Mouse (Mus musculus) yolk sac, embryonic 10.5 days (tissue): ENCODE data around the gene Cacna1g.
A peak's percentile ranks its signal among the peaks of the same experiment; 100 is the strongest.

Experiments used
- DNase-seq: peaks from one replicate; pipeline ENCODE4 v3.0.0-alpha.2; 2017; ENCODE audit warnings: low spot score

Gene Cacna1g

DNA sequence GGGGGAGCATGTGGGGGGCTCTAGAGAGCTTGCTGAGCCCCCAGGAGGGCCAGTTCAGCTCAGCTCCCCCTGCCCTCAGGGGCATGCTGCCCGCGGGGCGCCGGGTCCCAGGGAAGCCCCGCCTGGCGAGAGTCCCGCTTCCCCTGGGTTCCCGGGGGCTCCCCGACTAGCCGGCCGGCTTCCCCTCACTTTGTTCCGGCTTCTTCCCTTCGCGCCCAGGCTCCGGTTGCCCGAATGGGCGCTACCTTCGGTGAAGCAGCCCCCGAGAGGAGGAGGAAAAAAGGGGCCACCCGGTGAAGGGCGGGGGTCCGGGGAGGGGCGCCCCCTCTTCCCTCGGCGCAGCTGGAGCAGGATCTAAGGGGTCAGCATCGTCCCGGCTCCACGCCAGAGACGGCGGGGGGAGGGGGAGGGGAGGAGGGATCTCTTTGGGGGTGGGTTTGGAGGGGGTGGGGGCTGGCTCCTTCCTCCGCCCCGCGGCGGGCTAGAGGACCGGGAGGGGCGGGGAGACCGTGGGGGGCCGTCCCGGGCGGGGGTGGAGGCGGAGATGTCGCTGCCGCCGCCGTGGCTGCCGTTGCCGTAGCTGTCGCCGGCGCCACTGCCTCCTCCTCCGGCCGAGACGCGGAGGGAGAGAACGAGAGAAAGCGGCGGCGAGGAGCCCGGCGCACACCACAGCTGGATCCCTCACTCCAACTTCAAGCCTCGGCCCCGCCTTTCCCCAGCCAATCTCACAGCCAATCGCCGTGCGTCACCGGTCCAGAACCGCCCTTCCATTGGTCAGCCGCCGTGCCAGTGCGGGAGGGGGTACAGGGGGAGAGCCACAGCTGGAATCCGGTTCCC lies at the start of gene Cacna1g:
Cacna1g (minus strand) TSS at position 492 of the 837 bp plus-strand sequence.
- peak; percentile 83 for DNase-seq

DNA sequence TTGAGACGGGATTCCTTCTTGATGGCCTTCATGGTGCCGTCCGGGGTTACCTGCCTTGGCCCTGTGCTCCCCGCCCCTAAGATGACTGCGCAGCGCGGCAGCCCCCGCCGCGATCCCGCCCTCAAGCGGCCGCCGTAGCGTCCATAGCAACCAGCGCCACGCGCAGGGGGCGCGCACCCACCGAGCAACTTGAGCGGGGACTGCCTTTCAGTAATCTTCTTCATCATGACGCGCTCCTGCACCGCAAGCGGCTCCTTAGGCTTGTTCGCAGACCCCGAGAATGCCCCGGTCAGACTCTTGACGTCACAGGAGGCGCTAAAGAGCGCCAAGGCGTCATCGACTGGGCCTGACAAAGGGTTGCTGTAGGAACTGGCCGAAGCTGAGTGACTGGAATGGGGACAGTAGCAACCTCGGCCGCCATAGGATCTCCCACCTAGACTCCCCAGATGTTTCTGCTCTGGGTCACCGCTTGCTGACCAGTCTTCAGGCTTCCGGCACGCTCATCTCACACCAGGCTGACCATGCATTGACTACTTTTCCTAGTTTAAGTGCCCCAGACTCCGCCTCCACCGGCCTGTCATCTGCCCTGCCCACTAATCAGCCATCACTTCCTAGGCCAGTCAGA lies 47.3 kb upstream of the Cacna1g start, which contains the start of gene Mycbpap:
Mycbpap (minus strand) TSS at position 524 of the 625 bp plus-strand sequence.
- DNase-seq, result peak; percentile 77

DNA sequence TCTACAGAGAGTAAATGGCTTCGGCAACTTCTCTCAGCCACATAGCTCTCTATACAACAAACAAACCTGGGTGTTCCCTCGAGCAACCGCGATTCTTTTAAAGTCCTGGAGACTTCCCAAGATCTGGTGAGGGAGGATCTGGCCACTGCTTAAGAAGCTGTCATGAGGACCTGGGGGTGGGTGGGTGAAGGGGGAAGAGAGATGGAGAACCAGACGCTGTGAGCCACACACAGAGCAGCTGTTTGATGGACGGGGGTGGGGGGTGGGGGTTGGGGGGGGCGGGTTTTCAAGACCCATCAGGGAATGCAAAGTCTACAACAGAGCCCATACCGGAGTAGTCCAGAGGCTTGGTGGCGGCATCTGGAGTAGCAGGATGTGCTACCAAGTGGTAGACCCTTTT lies 39.5 kb upstream of the Cacna1g start:
- no peak for DNase-seq

DNA sequence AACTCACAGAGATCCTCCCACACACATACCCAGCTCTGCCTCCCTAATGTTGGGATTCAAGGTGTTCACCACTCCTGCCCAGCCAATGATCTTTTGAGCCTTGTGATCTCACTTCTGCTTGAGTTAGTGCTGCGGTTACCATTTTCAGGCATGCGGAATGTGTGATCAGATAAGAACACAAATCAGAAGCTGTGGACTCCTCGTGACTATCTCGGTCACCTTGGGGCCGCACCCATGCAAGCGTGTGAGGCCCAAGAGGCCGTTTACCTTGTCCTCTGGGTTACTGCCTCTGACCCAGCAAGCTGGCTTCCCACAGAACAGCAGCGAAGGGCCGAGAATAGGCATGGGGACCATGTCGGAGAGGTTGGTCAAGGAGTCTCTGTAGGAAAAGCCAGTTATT lies 35.0 kb upstream of the Cacna1g start:
- peak; percentile 64 for DNase-seq

DNA sequence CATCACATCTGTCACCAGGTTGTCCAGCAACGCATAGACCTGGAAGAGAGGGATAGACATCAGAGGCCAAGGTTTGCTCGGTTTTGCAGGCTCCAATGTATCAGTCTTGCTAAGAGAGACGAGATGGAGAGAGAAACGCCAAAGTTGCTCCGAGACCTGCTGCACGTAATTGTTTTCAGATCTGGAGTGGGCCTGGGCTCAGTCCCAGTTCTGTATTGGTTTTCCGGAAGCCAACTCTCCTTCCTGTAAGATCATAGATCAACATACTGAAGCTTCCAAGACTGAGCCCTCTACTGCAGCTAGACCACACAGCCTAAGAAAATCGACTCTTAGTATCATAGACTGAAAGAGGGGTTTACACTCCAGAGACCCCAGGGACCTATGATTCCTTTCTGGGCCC lies 27.5 kb upstream of the Cacna1g start:
- DNase-seq, result no peak

DNA sequence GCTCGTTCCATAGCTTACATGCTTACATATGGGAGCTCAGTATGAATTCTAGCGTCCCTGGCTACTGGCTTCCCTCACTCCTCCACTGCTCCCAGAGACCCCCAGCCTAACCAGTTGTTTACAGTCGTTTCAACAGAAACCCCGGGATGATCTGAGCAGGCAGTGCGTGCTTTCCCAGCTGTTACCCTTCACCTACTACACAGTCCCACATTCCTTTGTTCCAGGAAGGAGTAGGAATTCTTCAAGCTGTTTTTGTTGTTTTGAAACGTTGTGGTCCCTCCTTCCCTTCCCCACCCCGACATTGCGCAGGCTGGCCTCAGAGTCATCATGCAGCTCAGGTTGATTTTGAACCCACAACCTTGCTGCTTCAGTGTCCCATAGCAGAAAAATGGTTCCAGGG lies 26.4 kb upstream of the Cacna1g start:
- no peak for DNase-seq

DNA sequence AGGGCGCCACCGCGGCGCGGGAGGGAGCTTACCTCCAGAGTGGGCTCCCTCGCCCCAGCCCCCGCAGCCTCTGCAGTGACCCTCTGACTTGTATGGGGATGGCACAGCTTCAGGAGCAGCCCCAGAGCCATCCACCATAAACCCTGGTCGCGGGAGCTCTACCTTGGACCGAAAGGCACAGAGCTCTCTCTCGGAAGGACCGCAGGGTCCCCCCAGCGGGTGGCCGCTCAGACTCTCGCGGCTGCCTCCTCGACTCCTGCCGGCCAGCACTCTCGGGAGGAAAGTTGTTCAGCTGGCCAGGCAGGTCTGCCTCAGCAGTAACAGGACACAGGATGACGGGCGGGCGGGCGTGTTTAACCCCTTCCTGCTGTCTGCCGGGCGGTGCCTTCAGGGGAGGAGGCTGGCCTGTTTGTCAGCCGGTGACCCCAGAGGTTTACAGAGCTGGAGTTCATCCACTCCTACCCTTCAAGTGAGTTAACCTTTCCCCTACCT lies 25.7 kb upstream of the Cacna1g start, which contains the start of gene Epn3:
Epn3 (minus strand) TSS at position 314 of the 492 bp plus-strand sequence.
- peak; percentile 55 for DNase-seq

DNA sequence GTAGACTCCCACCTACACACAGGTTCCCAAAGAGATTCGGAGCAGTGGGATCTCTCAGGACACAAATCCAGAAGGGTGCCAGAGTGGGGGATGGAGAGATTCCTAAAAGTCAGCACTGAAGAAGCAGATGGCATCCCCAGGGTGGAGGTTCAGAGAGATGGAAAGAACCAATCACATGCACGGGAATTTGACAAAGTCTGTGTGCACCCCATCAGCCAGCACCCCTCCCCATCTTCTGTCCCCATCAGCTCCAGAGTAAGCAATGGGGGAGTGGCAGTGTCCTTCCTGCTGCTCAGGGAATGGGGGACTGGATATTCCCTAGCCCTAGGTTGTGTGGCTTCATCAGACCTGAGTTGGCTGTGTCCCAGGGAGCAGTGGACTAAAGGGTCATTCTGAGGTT lies 25.0 kb upstream of the Cacna1g start:
- no peak for DNase-seq

DNA sequence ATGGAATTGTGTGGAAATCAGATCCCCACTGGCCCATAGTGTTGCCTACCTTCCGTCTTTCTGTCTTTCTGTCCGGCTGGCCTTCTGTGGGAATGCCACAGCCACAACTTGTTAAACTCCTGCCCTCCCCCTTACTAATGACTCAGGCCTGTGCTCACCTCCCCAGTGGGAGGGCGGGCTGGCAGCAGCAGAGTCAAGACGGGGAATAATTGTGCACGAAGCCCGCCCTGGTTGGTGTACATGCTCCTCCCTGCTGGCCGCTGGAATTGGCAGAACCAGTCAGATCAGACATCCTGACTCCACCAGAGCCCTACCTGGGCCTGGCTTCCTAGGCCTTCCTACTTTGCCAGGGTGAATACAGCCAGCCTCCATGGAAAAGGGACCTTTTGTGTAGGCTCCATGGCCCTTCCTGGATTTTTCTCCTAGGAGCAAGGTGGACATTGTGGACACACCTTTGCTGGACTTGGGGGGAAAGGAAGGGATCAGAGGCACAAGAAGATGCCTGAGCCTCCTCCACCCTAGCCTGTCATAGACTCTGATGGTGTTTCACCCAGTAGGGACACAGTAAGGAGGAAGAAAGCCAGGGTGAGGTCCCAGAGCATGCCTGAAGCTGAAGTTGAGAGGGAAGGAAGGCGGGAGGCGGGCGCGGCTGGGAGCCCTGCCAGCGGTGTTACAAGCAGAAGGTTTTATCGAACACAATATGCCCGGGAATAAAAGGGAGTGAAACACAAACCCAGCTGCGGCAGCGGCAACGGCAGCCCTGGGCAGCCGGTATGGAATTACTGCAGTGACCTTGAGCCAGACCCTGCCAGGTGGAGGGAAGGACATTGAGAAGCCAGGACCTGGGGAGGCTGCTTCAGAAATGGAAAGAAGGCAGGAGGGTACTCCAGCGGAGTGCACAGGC lies 24.3 kb upstream of the Cacna1g start:
- DNase-seq, result no peak

DNA sequence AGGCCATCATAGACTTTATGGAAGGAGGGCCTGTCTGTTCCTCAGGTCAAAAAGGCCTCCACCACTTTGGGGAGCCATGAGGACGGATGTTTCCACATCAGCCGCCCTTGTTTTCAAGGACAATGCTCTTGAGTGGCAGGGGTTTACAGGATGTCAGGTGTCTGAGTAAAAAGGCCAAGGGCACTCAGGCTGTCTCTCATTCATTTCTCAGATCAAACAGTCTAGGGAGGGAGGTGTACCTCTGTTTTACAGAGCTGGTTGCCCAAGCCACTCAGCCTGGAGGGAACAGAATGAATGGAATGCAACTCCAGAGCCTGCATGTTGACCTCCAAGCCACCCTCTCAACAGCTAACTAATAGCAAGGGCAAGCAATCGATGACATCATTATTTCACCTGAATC lies 21.4 kb upstream of the Cacna1g start:
- DNase-seq, result no peak

DNA sequence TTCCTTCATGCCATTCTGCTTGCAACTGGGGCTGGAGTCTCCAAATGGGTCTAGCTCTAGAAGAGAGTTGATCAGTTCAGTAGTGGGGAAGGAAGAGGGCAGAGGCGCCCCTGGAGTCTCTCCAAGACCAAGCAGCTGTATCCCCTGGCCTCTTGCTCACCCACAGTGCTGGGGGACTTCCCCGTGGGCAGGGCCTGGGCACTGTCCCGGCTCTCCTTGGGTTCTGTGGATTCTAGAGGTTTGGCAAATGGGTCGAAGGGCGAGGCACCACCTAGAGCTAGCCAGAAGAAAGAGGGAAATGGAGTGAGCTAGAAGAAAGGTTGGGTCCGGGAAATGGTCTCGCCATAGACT lies 17.7 kb upstream of the Cacna1g start:
- no peak for DNase-seq

DNA sequence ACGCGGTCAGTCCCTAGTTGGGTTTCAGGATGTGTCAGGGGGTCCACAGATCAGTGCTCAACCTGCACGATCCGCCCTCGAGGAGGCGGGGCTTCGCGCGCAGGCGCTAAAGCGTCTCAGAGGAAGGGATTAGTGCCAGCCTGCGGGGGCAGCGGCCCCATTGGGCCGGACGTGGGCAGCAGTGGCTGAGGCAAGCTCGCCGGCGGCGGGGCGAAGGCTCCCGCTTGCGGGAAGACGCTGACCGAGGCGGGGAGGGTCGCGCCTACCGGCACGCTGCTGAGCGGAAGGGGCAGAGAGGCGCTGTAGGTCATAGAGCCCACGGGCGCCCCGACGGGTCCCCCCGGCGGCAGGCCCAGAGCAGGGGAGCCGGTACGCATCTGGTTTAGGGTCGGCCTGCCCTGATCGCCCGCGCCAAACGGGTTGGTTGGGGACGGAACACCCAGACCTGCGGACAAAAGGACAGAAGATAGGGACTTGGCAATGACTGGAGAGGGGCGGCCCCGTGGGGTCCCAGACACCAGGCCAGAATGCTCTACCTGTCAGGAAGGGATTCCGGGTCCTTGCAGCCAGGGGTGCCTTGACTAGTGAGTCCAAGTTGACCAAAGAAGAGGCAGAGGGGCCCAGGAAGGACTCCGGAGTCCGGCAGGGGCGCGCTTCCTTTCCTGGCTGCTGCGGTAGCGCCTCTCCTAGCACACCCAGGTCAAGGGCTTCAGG lies 17.2 kb upstream of the Cacna1g start:
- DNase-seq, result peak; percentile 51

DNA sequence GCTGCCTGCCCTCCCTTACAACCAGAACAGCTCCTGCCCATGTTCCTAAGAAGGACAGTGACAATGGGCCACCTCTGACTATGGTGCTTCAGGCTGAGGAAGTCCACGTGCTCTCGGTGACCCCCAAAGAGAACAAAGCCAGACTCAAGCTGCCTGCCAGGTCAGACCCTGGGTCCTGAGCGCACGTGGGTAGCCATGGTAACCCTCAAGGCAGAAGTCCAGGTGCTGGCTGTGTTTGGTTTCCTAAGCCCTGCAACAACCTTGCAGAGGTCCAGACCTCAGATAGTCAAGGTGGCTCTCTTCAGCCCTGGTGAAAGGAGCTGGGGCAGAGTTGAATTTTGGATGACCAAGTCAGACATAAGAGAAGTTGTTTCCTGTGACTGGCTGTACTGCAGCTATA lies 15.7 kb upstream of the Cacna1g start:
- DNase-seq, result no peak

DNA sequence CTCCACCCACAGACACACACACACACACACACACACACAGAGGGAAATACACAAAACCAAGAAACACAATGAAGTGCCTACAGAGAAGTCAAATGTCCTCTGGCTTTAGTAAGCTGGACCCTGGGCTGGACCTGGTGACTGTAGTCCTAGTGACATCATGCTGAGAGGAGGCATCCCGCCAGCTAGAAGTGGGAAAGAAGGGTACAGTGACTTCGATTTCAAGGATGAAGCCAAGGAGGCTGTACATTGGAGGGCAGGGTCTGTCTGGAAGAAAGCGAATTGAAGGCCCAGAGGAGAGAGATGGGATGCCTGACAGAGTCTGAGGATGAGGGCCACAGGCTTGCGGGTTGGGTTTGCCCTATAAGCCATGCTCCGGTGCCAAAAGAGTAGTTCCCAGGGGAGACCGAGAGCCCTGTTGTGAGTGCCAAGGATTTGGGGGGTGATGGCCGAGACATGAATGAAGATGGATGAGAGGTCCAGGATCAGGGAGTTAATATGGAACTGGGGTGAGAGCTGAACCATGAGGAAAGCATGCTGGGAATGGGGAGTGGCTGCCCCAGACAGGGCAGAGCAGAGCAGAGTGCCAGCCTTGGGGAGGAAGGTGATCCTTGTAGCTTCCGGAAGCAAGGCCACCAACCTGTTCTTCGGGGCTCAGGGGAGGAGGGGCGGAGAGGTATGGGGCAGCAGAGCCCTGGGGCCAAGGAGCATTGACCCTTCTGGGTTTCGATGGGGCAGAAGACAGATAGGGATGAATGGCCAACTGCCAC lies 15.0 kb upstream of the Cacna1g start:
- no peak for DNase-seq

DNA sequence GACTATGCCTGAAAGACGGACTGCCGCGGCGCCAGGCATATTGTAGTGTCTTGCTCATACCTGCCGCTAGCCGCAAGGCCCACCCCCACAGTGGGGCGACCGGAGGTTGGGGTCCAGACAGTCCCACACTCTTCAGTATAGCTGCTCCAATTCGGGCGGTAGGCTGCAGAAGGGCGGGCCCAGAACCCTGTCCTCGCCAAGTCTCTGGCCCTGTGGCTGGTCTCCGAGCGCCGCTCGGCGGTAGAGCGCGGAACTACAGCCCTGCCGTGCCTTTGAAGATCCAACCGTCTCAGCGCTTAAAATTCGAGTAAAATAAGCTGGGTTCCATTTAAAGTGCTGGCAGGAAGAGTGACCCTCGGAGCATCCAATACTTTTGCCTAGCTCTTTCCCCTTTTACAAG lies 12.0 kb upstream of the Cacna1g start, which contains the start of gene Spata20:
Spata20 (minus strand) TSS at position 179 of the 400 bp plus-strand sequence.
- DNase-seq, result peak; percentile 60

DNA sequence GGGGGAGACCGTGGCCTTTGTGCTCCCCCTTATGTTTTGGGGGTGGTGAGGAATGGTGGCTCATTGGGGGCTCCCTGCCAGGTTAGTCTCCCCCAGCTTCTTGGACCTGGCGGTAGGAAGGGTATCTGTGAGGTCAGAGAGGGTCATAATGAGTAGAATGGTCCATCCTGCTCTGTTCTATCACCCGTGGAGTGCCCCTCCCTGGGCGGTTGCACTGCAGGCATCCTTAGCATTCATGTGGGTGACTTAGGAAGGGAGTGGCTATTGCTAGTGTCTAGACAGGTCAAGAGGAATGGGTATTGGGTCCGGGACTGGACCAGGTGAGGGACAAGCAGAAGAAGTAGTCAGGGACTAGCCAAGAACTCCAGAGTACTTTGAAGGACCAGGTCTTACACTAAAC lies 11.2 kb upstream of the Cacna1g start:
- DNase-seq, result no peak

DNA sequence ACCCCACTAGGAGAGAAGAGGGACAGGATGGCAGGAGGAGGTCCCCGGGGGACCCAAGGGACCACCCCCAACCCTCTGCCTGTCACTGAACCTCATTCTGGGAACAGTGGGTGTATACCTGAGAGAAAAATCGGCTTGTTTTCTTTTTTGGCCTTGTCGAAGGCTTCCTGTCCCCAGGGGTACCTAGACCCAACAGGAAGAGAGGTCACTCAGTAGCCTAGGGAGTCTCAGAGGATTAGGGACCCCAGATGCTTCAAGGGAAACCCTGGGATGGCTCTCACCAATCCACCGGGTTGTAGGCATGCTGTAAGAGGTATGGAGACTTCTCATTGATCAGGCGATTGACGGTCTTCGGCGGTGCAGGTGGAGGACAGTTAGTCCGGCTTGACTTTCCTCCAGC lies 10.6 kb upstream of the Cacna1g start:
- DNase-seq, result no peak

DNA sequence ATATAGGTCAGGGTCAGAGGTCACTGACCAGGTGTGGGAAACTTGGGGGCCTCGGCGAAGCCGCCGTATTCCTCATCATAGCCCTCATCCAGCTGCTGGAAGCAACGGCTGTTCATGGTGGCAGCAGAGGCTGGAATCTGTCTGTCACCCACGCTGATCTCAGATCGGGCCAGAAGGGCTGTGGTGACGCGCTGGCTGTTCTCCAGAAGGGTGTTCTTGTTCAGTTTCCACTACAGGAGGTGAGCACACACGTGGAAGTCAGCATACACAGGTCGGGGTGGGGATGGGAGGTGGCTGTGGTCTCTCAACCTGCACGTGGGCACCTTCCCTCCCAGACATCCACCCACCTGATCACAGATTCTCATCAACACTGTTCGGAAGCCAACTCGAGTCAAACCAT lies 9.9 kb upstream of the Cacna1g start:
- no peak for DNase-seq

DNA sequence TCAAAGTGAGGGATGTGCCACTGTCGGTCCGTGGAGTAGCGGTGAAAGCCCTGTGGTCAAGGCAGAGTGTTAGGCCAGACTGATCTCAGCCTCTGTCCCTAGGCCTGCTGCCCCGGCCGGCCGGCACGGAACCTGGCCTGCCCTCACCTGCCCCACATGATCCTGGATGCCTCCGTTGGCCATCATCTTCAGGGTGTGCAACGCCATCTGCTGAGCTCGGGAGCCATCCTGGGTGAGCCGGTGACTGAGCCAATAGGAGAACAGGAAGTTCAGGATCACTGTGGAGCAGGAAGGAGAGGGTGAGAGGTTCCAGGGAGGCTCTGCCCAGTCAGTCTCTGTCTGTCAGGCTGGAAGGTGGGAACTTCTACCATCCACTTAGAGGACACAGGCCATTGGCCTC lies 9.4 kb upstream of the Cacna1g start:
- DNase-seq, result no peak

DNA sequence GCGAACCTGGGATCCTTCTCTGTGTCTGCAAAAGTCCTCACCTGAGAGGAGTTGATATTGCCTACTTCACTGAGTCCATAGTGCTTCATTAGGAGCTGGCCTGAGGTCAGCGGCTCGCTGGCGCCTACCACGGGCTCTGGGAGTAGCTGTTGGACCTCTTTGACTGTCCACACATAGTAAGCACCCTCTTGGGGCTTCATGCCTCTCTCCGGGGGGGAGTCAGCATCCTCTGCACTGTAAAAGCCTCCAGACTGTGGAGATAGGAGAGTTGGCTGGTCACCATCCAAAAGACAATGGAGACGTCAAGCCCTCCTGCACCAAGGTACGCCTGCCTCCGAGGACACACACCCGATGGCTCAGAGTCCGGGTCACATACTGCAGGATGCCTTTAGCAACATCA lies 8.7 kb upstream of the Cacna1g start:
- DNase-seq, result no peak

DNA sequence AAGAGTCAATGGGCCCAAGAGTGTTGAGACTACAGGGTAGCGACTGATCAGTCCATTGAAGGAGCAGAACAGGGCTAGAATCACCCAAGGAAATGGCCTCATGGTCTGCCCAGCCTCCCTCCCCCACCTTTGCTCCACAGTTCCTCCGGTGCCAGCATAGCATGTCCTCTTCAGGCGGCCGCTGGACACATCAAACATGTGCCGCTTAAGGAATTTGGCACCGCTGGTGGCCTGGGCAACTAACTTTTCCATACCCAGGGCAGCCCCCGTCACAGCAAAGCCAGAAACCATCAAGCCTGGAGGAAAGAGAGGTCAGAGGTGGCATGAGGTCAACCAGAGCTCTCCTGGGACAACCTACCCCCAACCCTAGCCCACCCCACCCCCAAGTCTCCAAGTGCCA lies 8.0 kb upstream of the Cacna1g start:
- DNase-seq, result no peak
